Mouse (Mus musculus) limb, embryonic 15.5 days (tissue): ENCODE data around the gene Naga. TPM values are rescaled to one million over a fixed set of nuclear protein-coding genes. Genes with fewer than 3 reads are reported as not detected.

Experiments used
- ATAC-seq: fragments of 200-750 bp; cut with Nextera tagmentation; 2 replicates; pipeline ENCODE4 v1.8.0; 2017; ENCODE audit warnings: low read depth, moderate TSS enrichment; ENCODE audit not compliant: insufficient number of reproducible peaks, low FRiP score, low TSS enrichment
- H3K27ac ChIP-seq: fragments of 300-500 bp; sonication (generic); 2 replicates; pipeline ENCODE4 v1.5.1; 2015; ENCODE audit warnings: moderate library complexity, mild to moderate bottlenecking, inconsistent platforms
- H3K27me3 ChIP-seq: fragments of 300-500 bp; sonication (generic); 2 replicates; pipeline ENCODE4 v1.6.1; 2015; ENCODE audit warnings: inconsistent platforms
- H3K36me3 ChIP-seq: fragments of 300-500 bp; sonication (generic); 2 replicates; pipeline ENCODE4 v1.6.1; 2015; ENCODE audit warnings: inconsistent platforms
- H3K4me1 ChIP-seq: fragments of 300-500 bp; sonication (generic); 2 replicates; pipeline ENCODE4 v1.6.1; 2015; ENCODE audit warnings: inconsistent platforms
- H3K4me2 ChIP-seq: fragments of 300-500 bp; sonication (generic); 2 replicates; pipeline ENCODE4 v1.6.1; 2015; ENCODE audit warnings: mild to moderate bottlenecking, inconsistent platforms
- H3K4me3 ChIP-seq: fragments of 300-500 bp; sonication (generic); 2 replicates; pipeline ENCODE4 v1.5.1; 2015; ENCODE audit warnings: mild to moderate bottlenecking, inconsistent platforms
- H3K9ac ChIP-seq: fragments of 300-500 bp; sonication (generic); 2 replicates; pipeline ENCODE4 v1.6.1; 2015; ENCODE audit warnings: inconsistent platforms
- H3K9me3 ChIP-seq: fragments of 300-500 bp; sonication (generic); 2 replicates; pipeline ENCODE4 v1.6.1; 2016; ENCODE audit warnings: inconsistent platforms
- WGBS: fragments of 180-500 bp; shearing (Covaris S2); methylation state at CpG from one replicate; pipeline ENCODE4 v1.1.7; 2015; 5-methylcytosine and 5-hydroxymethylcytosine counted together
- polyA plus RNA-seq: library from polyadenylated mRNA; unstranded; fragments of >200 nt; fragmentation: Nextera tagmentation; extraction: Ambion mirVana; gene quantifications from 2 replicates; pipeline ENCODE4 v1.2.1, GENCODE M21; 2015

The Naga gene
- polyA plus RNA-seq, 1 experiment from 2014 or later = 56.6 TPM

GRCm38 (mm10) chr15:82319613-82320012, 19.1 kb downstream of the Naga start:
- Histone ChIP-seq H3K36me3 (no peaks in the 10 kb centered on the region), H3K27me3 (no peaks in the 10 kb centered on the region), H3K27ac (no peak overlapping the region), H3K9me3 (no peaks in the 10 kb centered on the region), H3K9ac (no peak overlapping the region), H3K4me2 (no peak overlapping the region), H3K4me1 (no peaks in the 10 kb centered on the region), H3K4me3 (no peak overlapping the region)
- 43% methylated on average over 1 of the region's 1 CpGs for WGBS
- no peak for ATAC-seq

DNA sequence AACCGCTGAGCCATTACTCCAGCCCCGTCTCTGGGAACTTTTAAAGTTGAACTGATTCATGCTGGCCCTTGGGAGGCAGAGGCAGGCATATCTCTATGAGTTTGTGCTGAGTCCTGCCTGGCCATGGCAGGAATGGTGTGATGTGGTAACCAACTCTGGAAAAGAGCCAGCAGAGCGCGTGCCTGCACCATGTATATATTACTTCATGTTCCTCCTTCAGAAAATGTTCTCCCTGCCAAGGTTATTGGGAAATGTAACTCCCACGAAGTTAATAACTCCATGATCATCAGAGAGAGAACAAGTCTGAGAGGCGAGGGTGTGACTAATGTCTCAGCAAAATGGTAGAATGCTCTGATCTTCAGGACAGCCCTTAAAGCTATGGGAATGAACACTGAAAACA, 20.9 kb downstream of the Naga start:
- WGBS = 74% methylated on average over 6 of the region's 6 CpGs

GRCm38 (mm10) chr15:82308416-82308815, 30.3 kb downstream of the Naga start:
- no peak for ATAC-seq
- H3K4me2 ChIP-seq = no peak overlapping the region
- no peak overlapping the region for H3K4me3 ChIP-seq
- no peaks in the 10 kb centered on the region for H3K4me1 ChIP-seq
- no peak overlapping the region for H3K9ac ChIP-seq
- no peaks in the 10 kb centered on the region for H3K9me3 ChIP-seq
- no peak overlapping the region for H3K27ac ChIP-seq
- H3K36me3 ChIP-seq = no peaks in the 10 kb centered on the region
- 58% methylated on average over 3 of the region's 3 CpGs for WGBS
- H3K27me3 ChIP-seq = no peaks in the 10 kb centered on the region

More for the DNA sequence above, 20.9 kb downstream of the Naga start:
- Histone ChIP-seq H3K9me3 (no peaks in the 10 kb centered on the region), H3K36me3 (no peaks in the 10 kb centered on the region), H3K4me3 (no peak overlapping the region), H3K4me1 (no peaks in the 10 kb centered on the region), H3K27me3 (no peaks in the 10 kb centered on the region), H3K4me2 (no peak overlapping the region), H3K27ac (no peak overlapping the region), H3K9ac (no peak overlapping the region)
- ATAC-seq = no peak

DNA sequence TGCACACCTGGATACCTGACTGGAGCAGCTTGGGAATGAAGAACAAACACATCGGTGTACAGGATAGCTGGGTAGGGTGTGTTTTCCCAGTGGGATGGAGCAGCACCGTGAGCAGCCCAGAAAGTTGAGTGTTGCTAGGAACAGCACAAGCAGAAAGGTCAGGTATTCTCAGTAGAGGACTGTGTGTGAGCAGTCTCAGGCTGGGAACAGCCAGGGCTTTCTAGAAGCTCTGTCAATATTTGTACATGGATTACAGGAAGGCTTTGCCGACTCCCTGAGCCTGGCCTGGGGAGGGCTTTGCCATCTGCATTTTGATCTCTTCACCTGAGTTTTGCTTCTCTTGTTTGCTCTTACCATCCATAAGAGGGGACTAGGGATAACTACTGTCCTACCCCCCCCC, 31.6 kb downstream of the Naga start:
- ATAC-seq = no peak; the same call in 1 of the 2 replicates
- Histone ChIP-seq H3K9ac (no peak overlapping the region), H3K4me1 (no peaks in the 10 kb centered on the region), H3K27me3 (no peaks in the 10 kb centered on the region), H3K4me3 (no peak overlapping the region), H3K36me3 (no peaks in the 10 kb centered on the region), H3K9me3 (no peaks in the 10 kb centered on the region), H3K27ac (no peak overlapping the region), H3K4me2 (no peak overlapping the region)
- 82% methylated on average over 3 of the region's 3 CpGs for WGBS

- no peak within 1 kb of the TSS for H3K4me3 ChIP-seq
These were observed 39.8 kb downstream of the Naga start, which contains the start of gene Wbp2nl for GRCm38 (mm10) chr15:82298764-82299561. Gene Wbp2nl, plus strand, starts transcription at chr15:82298954.

DNA sequence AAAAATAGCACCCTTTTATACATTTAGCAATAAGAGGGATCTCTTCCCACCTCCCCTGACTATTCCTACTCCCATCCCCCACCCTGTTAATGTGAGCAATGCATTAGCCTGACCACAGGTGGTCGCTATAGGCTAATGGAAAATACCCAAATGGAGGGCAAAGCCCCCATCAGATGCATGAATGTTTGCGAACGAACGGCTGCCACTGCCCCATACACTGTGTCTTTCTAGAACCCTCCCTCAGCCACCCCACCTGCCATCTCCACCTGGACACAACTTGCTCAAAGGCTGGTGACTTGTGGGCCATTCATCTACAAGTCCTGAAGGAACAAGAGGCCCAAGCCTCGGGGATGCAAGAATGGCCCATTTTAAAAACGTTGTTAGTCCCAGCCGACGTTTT, 44.7 kb downstream of the Naga start:
- no peak overlapping the region for H3K9ac ChIP-seq
- peaks cover 11% of the 10 kb centered on the region for H3K4me1 ChIP-seq
- H3K4me3 ChIP-seq = no peak overlapping the region
- H3K27ac ChIP-seq = no peak overlapping the region
- ATAC-seq = no peak
- 37% methylated on average over 8 of the region's 8 CpGs for WGBS
- no peaks in the 10 kb centered on the region for H3K9me3 ChIP-seq
- no peaks in the 10 kb centered on the region for H3K27me3 ChIP-seq
- 0 out of 2 replicates have a peak, but pooled peaks cover 5% of the 10 kb centered on the region for H3K36me3 ChIP-seq
- no peak overlapping the region for H3K4me2 ChIP-seq

More at GRCm38 (mm10) chr15:82298764-82299561, 39.8 kb downstream of the Naga start, which contains the start of gene Wbp2nl:
- Histone ChIP-seq H3K27ac (no peak within 1 kb of the TSS), H3K4me1 (0 out of 2 replicates have a peak, but pooled peaks cover 3% of the 10 kb centered on the region), H3K9me3 (no peaks in the 10 kb centered on the region), H3K4me2 (peak within 1 kb of the TSS; percentile 25; the same call in 1 of the 2 replicates), H3K9ac (no peak within 1 kb of the TSS), H3K36me3 (no peaks in the 10 kb centered on the region), H3K27me3 (no peaks in the 10 kb centered on the region)
- ATAC-seq = no peak
- 52% methylated on average over 39 of the region's 39 CpGs for WGBS

- Histone ChIP-seq H3K9me3 (no peaks in the 10 kb centered on the region), H3K27me3 (no peaks in the 10 kb centered on the region), H3K4me3 (no peak overlapping the region), H3K4me1 (peaks cover 8% of the 10 kb centered on the region), H3K36me3 (0 out of 2 replicates have a peak, but pooled peaks cover 5% of the 10 kb centered on the region), H3K27ac (no peak overlapping the region), H3K9ac (no peak overlapping the region), H3K4me2 (peak overlapping the region; percentile 31)
- ATAC-seq = no peak
- WGBS = 19% methylated on average over 7 of the region's 7 CpGs
These were observed 45.4 kb downstream of the Naga start for GRCm38 (mm10) chr15:82293271-82293711.

- H3K4me3 ChIP-seq = no peak overlapping the region
- no peak for ATAC-seq
- H3K27ac ChIP-seq = no peak overlapping the region
- H3K9ac ChIP-seq = no peak overlapping the region
- WGBS = 25% methylated on average over 5 of the region's 5 CpGs
- H3K4me1 ChIP-seq = peaks cover 8% of the 10 kb centered on the region
- H3K9me3 ChIP-seq = no peaks in the 10 kb centered on the region
- H3K27me3 ChIP-seq = no peaks in the 10 kb centered on the region
- H3K36me3 ChIP-seq = 0 out of 2 replicates have a peak, but pooled peaks cover 5% of the 10 kb centered on the region
- H3K4me2 ChIP-seq = peak overlapping the region; percentile 31
These were observed 45.9 kb downstream of the Naga start for GRCm38 (mm10) chr15:82292851-82293250.

- Histone ChIP-seq H3K4me2 (no peak overlapping the region), H3K4me1 (peaks cover 8% of the 10 kb centered on the region), H3K9me3 (no peaks in the 10 kb centered on the region), H3K36me3 (peaks cover 10% of the 10 kb centered on the region; the same call in 1 of the 2 replicates), H3K9ac (no peak overlapping the region), H3K27ac (no peak overlapping the region), H3K27me3 (no peaks in the 10 kb centered on the region), H3K4me3 (no peak overlapping the region)
- WGBS = 84% methylated on average over 7 of the region's 7 CpGs
- ATAC-seq = no peak
These were observed 48.5 kb downstream of the Naga start for GRCm38 (mm10) chr15:82290252-82290651.

DNA sequence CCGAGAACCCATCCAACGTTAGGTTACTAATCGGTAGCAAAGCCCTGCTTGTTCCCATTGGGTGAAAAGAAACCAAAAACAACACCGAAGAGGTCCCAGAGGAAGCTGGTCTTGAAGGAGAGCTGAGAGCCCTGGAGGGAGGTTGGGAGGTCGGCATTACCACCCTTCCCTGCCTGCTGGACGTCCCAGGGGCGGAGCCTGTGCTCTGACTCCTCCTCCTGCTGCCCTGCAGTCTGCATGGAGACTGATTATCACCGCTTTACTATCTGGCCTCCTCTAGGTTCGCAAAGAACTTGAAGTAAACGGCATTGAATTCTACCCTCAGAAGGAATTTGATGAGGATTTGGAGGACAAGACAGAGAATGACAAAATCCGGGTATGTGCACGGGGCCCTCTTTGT, 52.6 kb downstream of the Naga start:
- H3K9me3 ChIP-seq = no peaks in the 10 kb centered on the region
- ATAC-seq = no peak
- no peak overlapping the region for H3K4me3 ChIP-seq
- no peak overlapping the region for H3K9ac ChIP-seq
- H3K4me1 ChIP-seq = no peaks in the 10 kb centered on the region
- no peak overlapping the region for H3K27ac ChIP-seq
- 61% methylated on average over 12 of the region's 12 CpGs for WGBS
- peaks cover 12% of the 10 kb centered on the region; the same call in 1 of the 2 replicates for H3K36me3 ChIP-seq
- no peaks in the 10 kb centered on the region for H3K27me3 ChIP-seq
- no peak overlapping the region for H3K4me2 ChIP-seq

GRCm38 (mm10) chr15:82280638-82281037, 58.1 kb downstream of the Naga start:
- no peak for ATAC-seq
- peaks cover 3% of the 10 kb centered on the region; the same call in 1 of the 2 replicates for H3K36me3 ChIP-seq
- H3K4me2 ChIP-seq = no peak overlapping the region
- H3K4me1 ChIP-seq = peaks cover 9% of the 10 kb centered on the region
- H3K27ac ChIP-seq = no peak overlapping the region
- H3K9me3 ChIP-seq = no peaks in the 10 kb centered on the region
- no peak overlapping the region for H3K9ac ChIP-seq
- H3K27me3 ChIP-seq = peaks cover under 1% of the 10 kb centered on the region
- no peak overlapping the region for H3K4me3 ChIP-seq
- 68% methylated on average over 4 of the region's 4 CpGs for WGBS
